Mouse (Mus musculus): Measurements from ENCODE around the gene Gabra2.

DNA sequence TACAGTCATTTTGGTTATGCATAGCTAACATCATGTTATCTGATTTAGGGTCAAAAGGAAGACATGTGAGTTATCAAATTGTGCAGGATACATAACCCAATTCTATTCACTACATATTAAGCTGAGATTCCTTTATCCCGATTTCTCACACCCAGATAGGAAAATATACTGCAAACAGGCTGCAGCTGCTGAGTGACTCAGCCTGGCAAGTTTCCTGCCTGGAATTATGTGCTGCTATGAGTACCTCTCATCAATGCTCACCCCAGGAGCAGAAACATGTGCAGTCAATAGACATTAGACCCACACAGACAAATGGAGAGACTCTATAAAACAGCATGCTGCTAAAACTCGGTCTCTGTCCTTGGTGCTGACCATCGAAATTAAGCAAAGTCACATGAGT, 32.1 kb upstream of the Gabra2 start:
- TF ChIP-seq CTCF (IDR thresholded peaks at IDR 0.05; ENCODE audit: low read depth) (no peak), EP300 (IDR thresholded peaks at IDR 0.05; ENCODE audit: low read depth) (no peak)
